Mouse (Mus musculus) fat pad, adult 2 months (tissue): ENCODE measurements around the gene Zfp935.
"Not testable (repeated sequence)": the region's sequence is repeated elsewhere in the genome, so short reads cannot be mapped to it uniquely, and the experiment has no call there.

Source experiments
- DNase-seq: peaks from one replicate; pipeline ENCODE4 v3.0.0-alpha.2; 2011; ENCODE audit warnings: low read depth, low spot score; ENCODE audit errors: extremely low read depth

The Zfp935 gene

GRCm38 (mm10) chr13:62558189-62559110 lies at the start of gene Zfp935:
Zfp935 (minus strand) TSS chr13:62558511.
- not testable (repeated sequence) for DNase-seq

DNA sequence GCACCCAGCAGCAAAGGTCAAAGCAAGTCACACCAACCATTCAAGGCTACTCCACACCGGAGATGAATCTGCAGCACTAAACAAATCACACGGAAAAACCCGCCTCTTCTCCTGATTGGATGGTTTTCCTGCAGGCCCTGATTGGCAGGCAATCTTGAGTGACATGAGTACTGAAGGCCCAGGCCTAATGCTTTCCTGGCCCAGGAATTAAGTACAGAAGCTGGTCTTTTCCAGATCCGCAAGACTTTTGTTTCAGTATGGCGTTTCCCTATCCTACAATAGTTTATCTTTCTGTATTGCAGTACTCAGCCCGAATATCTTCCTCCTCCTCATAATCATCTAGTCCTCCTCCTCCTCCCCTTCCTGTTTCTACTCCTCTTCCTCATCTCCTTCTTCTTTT lies 12.8 kb upstream of the Zfp935 start, which contains the start of gene Zfp934:
Gene Zfp934 (minus strand): TSS at position 101 of the 400 bp plus-strand sequence.
- DNase-seq, result not testable (repeated sequence)

GRCm38 (mm10) chr13:62561696-62562095 lies 3.4 kb upstream of the Zfp935 start:
- DNase-seq, result not testable (repeated sequence)

DNA sequence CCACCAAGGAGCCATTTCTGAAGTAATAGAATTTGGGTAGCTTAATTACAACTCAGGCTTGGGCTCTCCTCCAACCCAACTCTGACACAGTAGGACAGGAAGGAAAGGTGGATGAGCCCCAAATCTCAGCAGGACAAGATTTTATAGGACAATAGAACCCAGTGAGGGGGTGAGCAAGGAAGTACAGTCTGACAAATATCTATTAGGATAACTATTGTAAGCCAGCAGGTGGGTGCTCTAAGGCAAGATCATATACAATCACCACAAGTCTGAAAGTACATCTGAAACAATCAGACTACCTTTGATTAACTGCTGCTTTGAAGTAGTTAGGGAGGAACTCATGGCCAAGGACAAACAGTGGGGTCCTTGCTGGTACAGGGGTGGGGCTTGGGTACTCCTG lies 28.2 kb downstream of the Zfp935 start:
- DNase-seq, result not testable (repeated sequence)

DNA sequence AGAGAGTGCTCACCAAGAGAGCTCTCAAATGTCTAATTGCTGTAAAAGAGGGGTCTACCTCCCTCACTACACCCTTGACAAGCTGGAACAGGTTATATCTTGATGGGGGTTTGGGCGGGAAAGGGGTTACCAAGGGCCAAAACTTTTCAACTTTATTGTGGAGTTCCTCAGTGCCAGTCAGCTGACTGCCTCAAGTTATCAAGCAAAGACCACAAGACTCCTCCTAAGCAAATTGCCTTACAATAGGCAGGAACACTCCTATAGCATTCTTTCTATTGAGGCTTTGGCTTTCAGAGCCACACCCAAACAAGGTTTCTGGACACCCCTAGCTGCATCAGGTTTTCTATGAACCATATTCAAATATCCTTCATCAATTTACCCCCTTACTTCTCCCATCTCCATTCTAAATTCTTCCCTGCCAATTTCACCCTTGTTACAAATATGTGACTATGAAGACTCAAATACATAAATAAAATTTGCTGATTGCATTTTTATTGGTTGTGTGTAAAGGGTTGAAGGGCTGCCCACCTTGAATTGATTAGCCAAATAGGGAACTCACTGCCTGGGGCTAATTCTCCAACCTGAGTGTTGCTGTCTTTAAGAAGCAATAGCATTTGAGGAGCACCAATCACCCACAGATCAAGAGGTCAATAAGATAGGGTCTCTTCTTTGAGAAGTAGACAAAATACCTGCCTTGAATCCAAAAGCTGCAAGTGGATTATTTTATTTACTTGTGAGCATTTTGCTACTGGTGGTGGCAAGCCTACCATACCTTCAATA lies 47.5 kb downstream of the Zfp935 start:
- not testable (repeated sequence) for DNase-seq

DNA sequence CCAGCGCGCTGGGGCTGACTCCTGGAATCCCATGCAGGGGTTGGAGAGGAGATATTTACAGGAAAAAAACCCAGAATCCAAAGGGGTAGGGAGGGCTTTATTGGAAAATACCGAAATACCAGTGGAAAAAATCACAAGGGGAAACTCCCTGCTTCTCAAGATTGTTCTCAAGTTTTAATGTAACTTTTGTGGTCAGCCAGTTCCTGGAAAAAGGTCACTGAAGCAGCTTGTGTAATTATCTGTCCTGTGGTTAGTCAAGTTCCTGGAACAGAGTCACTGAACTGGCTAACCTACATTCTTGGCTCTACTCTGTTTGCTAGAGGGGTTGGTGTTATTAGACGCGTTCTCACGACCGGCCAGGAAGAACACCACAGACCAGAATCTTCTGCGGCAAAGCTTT lies 85.7 kb downstream of the Zfp935 start:
- DNase-seq, result not testable (repeated sequence)

- DNase-seq, result not testable (repeated sequence)
These were observed 88.4 kb downstream of the Zfp935 start for GRCm38 (mm10) chr13:62469947-62470346.

- peak; percentile 42 for DNase-seq
These were observed 91.6 kb downstream of the Zfp935 start, which contains the start of gene Gm49359 for GRCm38 (mm10) chr13:62466424-62467334. Gm49359 (minus strand) TSS chr13:62466832.
